Mouse (Mus musculus) small intestine, adult 2 months (tissue): ENCODE results near the gene Bcor. TPM values are rescaled to one million over a fixed set of nuclear protein-coding genes. Genes with fewer than 3 reads are reported as not detected.

Source experiments
- H3K27ac ChIP-seq: fragments of 200-500 bp; 2 replicates; pipeline ENCODE4 v1.5.1; 2012; ENCODE audit warnings: low read depth, low read length, control low read depth, inconsistent platforms; ENCODE audit not compliant: insufficient read depth
- H3K27me3 ChIP-seq: fragments of 200-500 bp; 2 replicates; pipeline ENCODE4 v1.6.1; 2012; ENCODE audit warnings: mild to moderate bottlenecking, moderate library complexity, low read length, inconsistent platforms; ENCODE audit not compliant: control insufficient read depth, insufficient read depth
- H3K36me3 ChIP-seq: fragments of 200-500 bp; 2 replicates; pipeline ENCODE4 v1.6.1; 2012; ENCODE audit warnings: mild to moderate bottlenecking, low read length, control low read depth, inconsistent platforms; ENCODE audit not compliant: control insufficient read depth, insufficient read depth
- H3K4me1 ChIP-seq: fragments of 200-500 bp; 2 replicates; pipeline ENCODE4 v1.6.1; 2012; ENCODE audit warnings: low read length, inconsistent platforms, mixed read lengths; ENCODE audit not compliant: control insufficient read depth, insufficient read depth, insufficient read length
- H3K4me3 ChIP-seq: fragments of 200-500 bp; 2 replicates; pipeline ENCODE4 v1.5.1; 2012; ENCODE audit warnings: low read depth, mild to moderate bottlenecking, control low read depth, inconsistent platforms, low read length, moderate library complexity
- CTCF ChIP-seq: fragments of 200-500 bp; IDR thresholded peaks from 2 replicates; pipeline ENCODE4 v1.5.1; 2012; ENCODE audit warnings: low read depth, mild to moderate bottlenecking, control low read depth, inconsistent platforms, low read length, moderate library complexity, mixed read lengths; ENCODE audit not compliant: insufficient replicate concordance, insufficient read length; ENCODE audit errors: extremely low read depth
- POLR2A ChIP-seq: fragments of 200-500 bp; IDR thresholded peaks from 2 replicates; pipeline ENCODE4 v1.6.1; 2012; ENCODE audit warnings: low read depth, mild to moderate bottlenecking, control low read depth, inconsistent platforms, low read length, moderate library complexity
- WGBS: fragments of 180-500 bp; shearing (Covaris S2); methylation state at CpG from one replicate; pipeline ENCODE4 v1.1.7; 2018; 5-methylcytosine and 5-hydroxymethylcytosine counted together
- polyA plus RNA-seq: library from polyadenylated mRNA; depleted of rRNA; stranded (reverse); fragments of >200 nt; gene quantifications from 2 replicates; pipeline ENCODE4 v1.2.3, GENCODE M21; 2012

Bcor gene
- polyA plus RNA-seq, 1 experiment, result 5.5 TPM

- TF ChIP-seq POLR2A, result no peak
- TF ChIP-seq CTCF, result no peak
- WGBS, result 62% methylated on average over 3 of the region's 3 CpGs
- Histone ChIP-seq H3K27me3 (no peaks in the 10 kb centered on the region), H3K4me3 (no peak overlapping the region), H3K36me3 (no peaks in the 10 kb centered on the region), H3K27ac (no peak overlapping the region), H3K4me1 (peaks cover 20% of the 10 kb centered on the region)
Observed at GRCm38 (mm10) chrX:12001969-12002368, 158.2 kb downstream of the Bcor start.

DNA sequence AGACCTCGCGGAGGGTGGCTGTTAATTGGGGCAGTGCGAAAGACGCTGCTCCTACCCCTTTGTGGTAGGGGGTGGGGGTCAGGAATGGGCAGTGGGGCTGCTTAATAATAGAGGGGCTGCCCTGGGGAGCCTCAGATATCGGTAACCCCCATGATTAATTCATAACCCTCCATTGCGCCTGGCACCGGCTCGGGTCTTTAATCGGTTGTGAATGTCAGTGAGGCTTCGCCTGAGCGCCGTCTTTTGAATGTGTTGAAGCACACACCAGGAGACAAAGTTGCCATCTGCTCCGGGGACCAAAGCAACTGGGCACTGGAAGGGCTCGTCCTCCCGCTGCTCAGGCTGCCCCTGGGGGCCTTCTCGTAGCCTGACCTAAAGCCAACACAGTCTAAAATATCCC, 158.8 kb downstream of the Bcor start:
- Histone ChIP-seq H3K36me3 (no peaks in the 10 kb centered on the region), H3K27ac (no peak overlapping the region), H3K4me1 (peaks cover 20% of the 10 kb centered on the region), H3K27me3 (no peaks in the 10 kb centered on the region), H3K4me3 (no peak overlapping the region)
- 77% methylated on average over 16 of the region's 16 CpGs for WGBS
- no peak for TF ChIP-seq POLR2A
- no peak for TF ChIP-seq CTCF

GRCm38 (mm10) chrX:12000620-12001019, 159.5 kb downstream of the Bcor start:
- Histone ChIP-seq H3K36me3 (no peaks in the 10 kb centered on the region), H3K4me3 (no peak overlapping the region), H3K27ac (no peak overlapping the region), H3K27me3 (no peaks in the 10 kb centered on the region), H3K4me1 (peaks cover 20% of the 10 kb centered on the region)
- 78% methylated on average over 13 of the region's 13 CpGs for WGBS
- TF ChIP-seq CTCF (no peak), POLR2A (no peak)

GRCm38 (mm10) chrX:11999951-12000350, 160.2 kb downstream of the Bcor start:
- no peak overlapping the region for H3K27ac ChIP-seq
- WGBS, result 82% methylated on average over 19 of the region's 19 CpGs
- TF ChIP-seq CTCF, result no peak
- H3K27me3 ChIP-seq, result no peaks in the 10 kb centered on the region
- H3K4me1 ChIP-seq, result peaks cover 16% of the 10 kb centered on the region
- H3K4me3 ChIP-seq, result no peak overlapping the region
- H3K36me3 ChIP-seq, result no peaks in the 10 kb centered on the region

DNA sequence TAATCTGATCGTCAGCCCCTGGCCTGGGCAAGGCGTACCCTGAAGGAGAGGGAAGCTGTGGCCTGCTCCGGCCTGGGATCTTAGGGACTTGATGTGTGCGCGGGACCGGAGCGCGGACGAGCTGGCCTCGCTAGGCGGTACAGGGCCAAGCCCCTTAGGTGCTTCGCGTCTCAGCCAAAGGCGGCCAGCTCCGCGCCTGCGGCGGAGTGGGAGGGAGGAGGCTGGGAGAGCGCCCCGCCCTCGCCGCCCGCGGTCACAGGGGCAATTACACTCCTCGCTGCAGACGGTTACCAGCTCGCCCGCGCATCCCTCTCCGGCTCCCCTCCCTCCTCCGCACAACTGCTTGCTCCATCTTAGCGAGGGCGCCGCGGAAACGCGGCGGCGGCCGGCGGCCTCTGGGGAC, 161.2 kb downstream of the Bcor start:
- Histone ChIP-seq H3K36me3 (no peaks in the 10 kb centered on the region), H3K4me1 (peaks cover 12% of the 10 kb centered on the region), H3K27me3 (no peaks in the 10 kb centered on the region), H3K4me3 (peak overlapping the region; percentile 54), H3K27ac (no peak overlapping the region)
- TF ChIP-seq POLR2A (no peak), CTCF (no peak)
- 5% methylated on average over 37 of the region's 41 CpGs for WGBS

GRCm38 (mm10) chrX:11996891-11997290, 163.3 kb downstream of the Bcor start:
- Histone ChIP-seq H3K36me3 (no peaks in the 10 kb centered on the region), H3K27me3 (no peaks in the 10 kb centered on the region), H3K27ac (no peak overlapping the region), H3K4me3 (no peak overlapping the region), H3K4me1 (peaks cover 8% of the 10 kb centered on the region)
- WGBS, result 93% methylated on average over 2 of the region's 2 CpGs
- no peak for TF ChIP-seq CTCF
- TF ChIP-seq POLR2A, result no peak

GRCm38 (mm10) chrX:11996489-11996888, 163.7 kb downstream of the Bcor start:
- no peaks in the 10 kb centered on the region for H3K27me3 ChIP-seq
- no peak overlapping the region for H3K27ac ChIP-seq
- peaks cover 8% of the 10 kb centered on the region for H3K4me1 ChIP-seq
- 77% methylated on average over 8 of the region's 8 CpGs for WGBS
- H3K36me3 ChIP-seq, result no peaks in the 10 kb centered on the region
- TF ChIP-seq CTCF, result no peak
- no peak for TF ChIP-seq POLR2A
- H3K4me3 ChIP-seq, result no peak overlapping the region

DNA sequence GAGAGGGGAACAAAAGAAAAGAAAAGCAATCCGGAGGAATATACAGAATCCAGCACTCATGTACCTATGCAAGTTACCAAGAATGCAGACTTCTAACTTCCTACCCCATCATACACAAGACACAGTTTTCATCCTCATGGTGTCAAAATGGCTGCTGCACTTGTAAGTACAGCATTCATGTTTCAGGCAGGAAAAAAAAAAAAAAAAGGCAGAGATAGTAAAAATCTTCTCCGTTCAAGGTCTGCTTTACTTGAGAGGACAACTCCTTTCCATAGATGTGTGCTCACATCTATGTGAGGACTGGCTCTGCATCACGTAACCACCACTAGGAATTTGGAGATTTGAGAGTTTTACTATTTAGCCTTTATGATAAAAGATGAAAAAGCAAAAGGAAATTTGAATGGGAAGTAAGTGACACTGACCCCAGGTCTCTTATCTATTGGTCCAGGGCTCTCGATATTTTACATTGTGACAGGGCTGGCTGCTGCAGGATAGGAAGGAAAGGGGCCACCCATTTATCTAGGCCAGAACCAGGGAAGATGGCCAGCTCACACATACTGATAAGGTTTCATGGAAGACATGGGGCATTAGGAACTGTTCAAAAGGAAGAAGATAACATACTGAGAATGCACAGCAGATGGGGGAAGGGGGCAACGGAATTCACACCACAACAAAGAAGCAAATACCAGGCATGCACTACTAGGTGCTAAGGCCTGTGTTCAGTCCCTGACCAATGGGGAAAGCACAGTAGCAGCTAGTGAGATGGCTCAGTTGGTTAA, 166.3 kb downstream of the Bcor start:
- Histone ChIP-seq H3K36me3 (no peaks in the 10 kb centered on the region), H3K4me3 (no peak overlapping the region), H3K27me3 (no peaks in the 10 kb centered on the region), H3K27ac (no peak overlapping the region), H3K4me1 (peaks cover 5% of the 10 kb centered on the region)
- TF ChIP-seq POLR2A, result no peak
- no peak for TF ChIP-seq CTCF
- WGBS, result 87% methylated on average over 5 of the region's 5 CpGs
